Mouse (Mus musculus) mature B cell (primary cell): ENCODE results near the gene Golt1b.
"Not testable (repeated sequence)": the region's sequence is repeated elsewhere in the genome, so short reads cannot be mapped to it uniquely, and the experiment has no call there.

Experiments used
- in situ Hi-C: fragments of 300-500 bp; cut with MboI; formaldehyde crosslinking; loops from 2 replicates; pipeline ENCODE4 v1.14.3; 2019

Gene Golt1b

DNA sequence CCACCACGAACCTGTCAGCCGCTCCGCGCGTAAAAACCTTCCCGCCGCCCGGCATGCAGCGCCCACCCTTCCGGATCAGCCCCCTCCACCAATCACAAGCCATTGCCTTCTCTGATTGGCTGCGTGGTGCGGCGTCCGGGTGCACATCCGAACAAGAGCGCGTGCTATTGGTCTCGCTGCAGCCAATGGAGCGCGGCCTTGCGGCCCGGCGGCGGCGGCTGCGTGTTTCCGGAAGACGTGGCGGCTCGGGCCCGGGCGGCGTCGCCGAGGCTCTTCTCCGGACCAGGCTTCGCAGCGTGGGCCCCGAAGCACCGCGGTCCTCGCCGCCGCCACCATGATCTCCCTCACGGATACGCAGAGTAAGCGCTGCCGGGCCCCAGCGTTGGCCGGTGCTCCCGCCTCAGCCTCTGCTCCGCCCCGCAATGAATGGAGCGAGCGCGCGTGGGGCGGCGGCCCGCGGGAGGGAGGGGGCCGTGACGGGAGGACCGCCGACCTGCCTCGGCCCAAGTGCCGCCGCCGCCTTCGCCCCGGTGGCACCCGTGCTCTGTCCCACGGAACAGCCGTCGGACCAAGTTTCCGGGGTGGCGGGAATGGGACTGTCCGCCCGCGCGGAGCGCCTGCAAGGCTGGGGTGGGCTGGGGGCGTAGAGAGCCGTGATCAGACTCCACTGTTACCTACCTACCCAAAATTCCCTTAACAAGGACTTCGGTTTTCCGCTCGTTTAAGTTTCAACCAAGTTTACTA, at the start of gene Golt1b, which contains the start of gene Recql:
Gene Golt1b, plus strand, starts transcription at position 211 of the 744 bp plus-strand sequence.
Gene Recql, minus strand, starts transcription at position 77 of the 744 bp plus-strand sequence.
- in situ Hi-C loops = loop anchor here (25.0 kb wide), 1 partner anchor 375 kb away; the partner anchor contains the start of gene Cmas

DNA sequence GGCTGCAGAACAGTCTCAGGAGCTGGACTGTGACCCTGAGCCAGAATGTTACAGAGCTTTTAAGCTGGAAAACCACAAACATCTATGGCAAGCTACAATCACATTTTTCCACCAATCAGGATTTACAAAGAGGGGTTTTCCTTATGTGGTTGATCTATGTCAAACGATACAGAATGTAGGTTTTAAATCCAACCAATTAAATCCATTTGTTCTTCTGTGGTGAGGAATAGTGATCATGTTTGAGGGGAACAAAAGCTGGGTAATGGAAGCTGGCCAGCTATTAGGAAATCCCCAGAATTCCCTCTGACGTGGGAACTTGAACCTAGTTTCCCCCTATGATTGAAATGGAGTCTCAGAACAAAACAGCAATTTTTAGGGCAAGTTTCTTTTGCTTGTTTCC, 48.1 kb upstream of the Golt1b start:
- in situ Hi-C loops = no loop called here

DNA sequence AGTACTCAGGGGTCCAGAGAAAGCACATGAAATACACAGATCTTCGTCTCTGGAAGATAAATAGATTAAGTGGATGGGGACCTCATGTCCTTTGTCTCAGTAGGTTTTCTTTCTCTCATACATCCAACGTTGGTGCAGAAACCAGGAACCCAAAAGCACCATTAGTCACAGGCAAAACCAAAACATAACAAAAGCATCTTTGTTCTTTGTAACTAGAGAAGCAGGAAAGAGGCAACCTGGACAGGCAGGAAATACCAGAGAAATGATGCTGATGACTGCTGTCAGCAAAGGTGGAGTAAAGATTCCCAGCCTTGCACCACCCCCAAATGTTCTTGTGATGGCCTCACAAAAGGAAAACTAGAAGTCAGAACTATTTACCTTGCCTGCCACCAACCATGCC, 47.4 kb upstream of the Golt1b start:
- in situ Hi-C loops = no loop called here

DNA sequence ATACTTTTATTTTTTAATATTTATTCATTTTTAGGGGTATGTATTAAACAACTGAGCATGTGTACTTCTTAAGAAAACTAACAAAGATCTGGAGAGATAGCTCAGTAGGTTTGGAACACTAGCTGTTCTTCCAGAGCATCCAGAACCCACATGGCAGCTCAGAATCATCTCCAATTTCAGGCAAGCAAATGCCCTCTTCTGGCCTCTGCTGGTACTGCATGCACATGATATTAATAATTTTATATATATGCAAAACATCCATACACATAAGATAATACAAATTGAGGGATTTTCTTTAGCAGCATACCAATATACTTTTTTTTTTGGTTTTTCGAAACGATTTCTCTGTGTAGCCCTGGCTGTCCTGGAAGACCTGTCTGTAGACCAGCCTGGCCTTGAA, 43.5 kb upstream of the Golt1b start:
- in situ Hi-C loops = no loop called here

DNA sequence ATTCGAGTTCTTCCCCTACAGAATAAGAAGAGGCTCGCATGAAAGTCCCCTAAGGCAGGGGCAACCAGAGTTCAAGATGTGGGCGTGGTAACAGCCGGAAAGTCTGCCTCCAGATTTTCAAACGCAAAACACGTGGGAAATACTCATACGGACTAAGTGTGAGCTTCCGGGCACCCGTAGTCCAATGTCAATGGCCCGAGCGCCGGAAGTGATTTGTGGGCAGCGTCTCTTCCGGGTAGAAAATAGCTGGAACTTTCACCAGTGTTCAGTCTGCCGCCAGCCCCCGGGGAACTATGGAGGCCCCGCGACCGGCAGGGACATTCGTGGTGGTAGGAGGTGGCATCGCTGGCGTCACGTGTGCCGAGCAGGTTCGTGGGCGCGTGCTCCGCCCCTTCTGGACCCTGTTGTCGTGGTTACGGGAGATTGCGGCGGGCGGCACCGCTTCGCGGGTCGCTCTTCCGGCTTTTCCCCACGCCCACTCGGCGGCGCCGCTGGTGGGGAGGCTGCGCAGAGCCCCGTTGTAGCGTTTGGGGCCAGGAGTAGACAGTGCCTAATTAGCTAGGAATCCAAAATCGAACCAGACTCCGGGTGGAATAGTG, 41.5 kb upstream of the Golt1b start, which contains the start of gene Pyroxd1:
Gene Pyroxd1, plus strand, starts transcription at position 215 of the 599 bp plus-strand sequence.
- in situ Hi-C loops = no loop called here

GRCm38 (mm10) chr6:142346181-142347110, 40.6 kb upstream of the Golt1b start:
- in situ Hi-C loops = no loop called here

DNA sequence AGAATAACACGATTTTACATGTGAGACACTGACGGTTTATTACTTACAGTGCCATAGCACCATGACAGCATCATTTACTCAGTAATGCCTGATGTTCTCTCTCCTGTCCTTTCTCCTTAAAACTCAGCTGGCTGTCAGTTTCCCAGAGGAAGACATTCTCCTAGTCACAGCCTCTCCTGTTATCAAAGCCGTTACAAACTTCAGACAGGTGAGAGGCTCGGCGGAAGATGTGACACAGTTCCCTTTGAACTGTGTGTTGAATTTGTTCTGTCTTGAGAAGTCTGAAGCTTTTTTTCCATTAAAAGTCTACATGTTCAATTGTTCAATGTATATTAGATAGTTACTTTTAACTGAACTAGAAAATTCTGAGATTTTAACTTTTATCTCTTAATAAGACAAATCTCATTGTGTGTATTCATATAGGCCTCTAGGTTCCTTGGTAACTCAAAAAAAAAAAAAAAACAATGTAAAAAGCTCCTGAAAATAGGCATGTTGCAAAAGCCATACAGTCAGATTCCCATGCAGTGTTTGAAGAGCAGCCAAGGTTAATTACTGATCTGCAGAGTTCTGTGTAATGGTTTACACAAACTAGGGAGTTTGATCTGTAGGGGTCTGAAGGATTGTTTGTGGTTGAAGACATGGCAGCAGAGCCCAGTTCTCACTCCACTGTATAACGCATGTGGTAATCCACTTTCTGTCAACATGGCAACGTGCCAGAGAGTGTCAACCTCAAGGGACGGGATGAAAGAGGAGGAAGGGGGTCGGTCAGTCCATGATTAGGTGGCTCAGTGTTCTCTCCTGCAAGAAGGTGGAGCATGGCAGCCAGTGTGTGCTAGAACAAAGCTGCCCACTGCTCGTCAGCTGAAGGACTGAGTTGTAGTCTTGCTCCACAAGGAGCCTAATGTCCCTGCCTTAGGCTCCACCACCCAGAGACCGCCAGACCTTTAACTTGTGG, 39.3 kb upstream of the Golt1b start:
- in situ Hi-C loops = no loop called here

DNA sequence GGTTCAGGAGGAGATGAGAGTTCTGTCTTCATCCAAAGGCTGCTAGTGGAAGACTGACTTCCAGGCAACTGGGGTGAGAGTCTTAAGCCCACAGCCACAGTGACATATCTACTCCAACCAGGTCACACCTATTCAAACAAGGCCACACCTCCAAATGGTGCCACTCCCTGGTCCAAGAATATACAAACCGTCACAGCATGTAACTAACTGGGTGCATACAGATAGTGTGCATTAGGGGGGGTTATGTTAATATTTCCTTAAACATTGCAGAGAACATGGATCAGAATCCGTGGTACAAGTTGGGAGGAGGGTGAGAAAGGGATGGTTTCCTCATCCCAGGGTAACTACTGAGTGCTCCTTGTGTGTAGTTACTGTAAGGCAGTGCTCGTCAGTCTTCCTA, 34.9 kb upstream of the Golt1b start:
- in situ Hi-C loops = not testable (repeated sequence)

GRCm38 (mm10) chr6:142357106-142357505, 29.9 kb upstream of the Golt1b start:
- in situ Hi-C loops = no loop called here

GRCm38 (mm10) chr6:142362036-142362435, 25.0 kb upstream of the Golt1b start:
- in situ Hi-C loops = no loop called here

DNA sequence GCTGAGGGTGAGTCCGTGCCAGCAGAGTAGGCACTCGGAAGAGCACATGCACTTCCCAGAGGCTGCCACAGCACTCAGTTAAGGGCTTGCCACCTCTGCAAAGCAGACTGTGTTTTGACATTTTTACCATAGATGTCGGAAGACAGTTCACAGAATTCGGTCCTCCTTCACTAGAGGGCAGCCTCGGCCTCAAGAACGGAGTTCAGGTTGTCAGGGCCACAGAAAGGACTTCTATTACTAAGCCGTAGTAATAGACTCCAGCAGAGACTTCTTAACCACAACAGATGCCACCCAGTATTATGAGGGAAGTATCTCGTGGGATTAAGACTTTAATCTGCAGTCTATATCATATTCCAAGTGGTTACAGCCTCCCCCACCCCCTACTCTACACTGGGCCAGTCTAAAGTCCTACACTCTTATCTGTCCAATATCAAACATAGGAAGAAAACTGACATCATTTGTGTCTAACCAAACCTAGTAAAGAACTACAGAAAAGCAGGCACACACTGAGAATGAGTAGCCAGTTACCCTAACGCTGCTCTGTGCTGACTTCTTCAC, 23.9 kb upstream of the Golt1b start:
- in situ Hi-C loops = no loop called here

- in situ Hi-C loops = no loop called here
These were observed 21.1 kb upstream of the Golt1b start for GRCm38 (mm10) chr6:142365742-142366472.

GRCm38 (mm10) chr6:142366473-142367018, 20.5 kb upstream of the Golt1b start:
- in situ Hi-C loops = no loop called here

GRCm38 (mm10) chr6:142367565-142367964, 19.5 kb upstream of the Golt1b start:
- in situ Hi-C loops = no loop called here

DNA sequence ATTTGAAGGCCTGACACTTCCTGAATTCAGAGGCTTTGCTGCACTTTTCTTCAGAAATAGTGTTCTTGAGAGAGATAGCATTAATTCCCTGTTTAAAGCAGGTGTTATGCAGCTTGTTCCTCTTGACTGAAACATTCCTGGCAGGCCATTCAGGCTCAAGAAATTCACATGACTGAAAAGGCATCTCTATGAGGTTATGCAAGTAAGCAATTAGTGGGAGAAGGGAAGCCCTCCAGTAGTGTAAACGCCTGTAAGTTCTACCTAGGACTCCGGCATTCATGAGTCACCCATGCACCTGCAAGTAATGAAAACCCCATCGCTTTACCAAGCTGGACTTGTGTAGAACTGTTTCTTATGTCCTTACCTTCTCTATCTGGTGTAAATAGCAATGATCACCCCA, 17.5 kb upstream of the Golt1b start:
- in situ Hi-C loops = no loop called here

DNA sequence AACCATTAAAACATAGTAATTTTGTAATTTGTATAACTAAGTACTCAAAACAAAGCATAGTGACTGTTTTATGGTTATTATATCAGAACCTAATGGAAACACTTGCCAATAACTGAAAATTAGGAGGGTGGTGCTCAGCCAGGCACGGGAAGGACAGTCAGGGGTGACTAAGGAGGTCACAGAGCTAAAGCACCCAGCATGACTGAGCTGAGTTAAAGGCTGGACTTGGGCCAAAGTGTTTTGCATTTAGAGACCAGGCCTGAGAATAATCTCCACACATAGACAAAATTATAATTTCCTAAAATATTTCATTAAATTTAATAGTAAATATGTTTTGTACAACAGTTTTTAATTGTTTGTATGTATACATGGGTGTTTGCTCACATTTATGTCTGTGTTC, 9.9 kb upstream of the Golt1b start:
- in situ Hi-C loops = loop anchor here (25.0 kb wide), 1 partner anchor 385 kb away; the partner anchor contains the start of gene Cmas

DNA sequence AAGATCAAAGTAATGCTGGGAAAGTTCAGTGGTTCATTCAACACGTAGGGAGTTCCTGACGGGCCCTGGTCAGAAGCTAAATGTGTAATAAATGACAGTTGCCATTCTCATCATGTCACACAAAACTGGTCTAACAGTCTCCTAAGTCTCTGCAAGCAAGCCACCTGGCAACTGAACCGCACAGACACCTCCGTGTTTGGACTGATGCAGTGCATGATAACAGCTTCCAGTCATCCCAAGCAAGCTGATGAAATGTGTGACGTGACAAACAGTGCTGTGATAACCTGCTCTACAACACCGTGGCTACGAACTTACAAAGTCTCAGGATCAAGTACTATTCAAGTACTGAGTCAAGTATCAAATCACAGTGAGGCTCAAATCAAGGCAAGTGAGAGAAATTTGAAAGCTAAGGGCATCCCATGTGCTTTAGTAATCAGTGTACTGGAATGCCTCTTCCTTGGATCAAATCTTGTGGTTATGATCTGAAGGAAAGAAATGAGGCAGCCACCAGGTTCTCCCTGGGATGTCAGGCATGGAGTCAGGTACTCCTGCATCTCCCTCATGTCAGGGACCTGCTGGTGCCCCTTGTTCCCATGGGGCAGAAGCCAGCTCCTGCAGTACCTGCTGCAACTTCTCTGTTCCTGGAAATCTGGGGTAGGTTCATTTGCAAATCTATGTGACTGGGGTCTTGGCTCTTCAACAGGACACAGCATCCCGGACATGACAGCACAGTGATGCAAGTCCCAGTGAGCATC, 8.3 kb upstream of the Golt1b start:
- in situ Hi-C loops = loop anchor here (25.0 kb wide), 1 partner anchor 384 kb away; the partner anchor contains the start of gene Cmas

DNA sequence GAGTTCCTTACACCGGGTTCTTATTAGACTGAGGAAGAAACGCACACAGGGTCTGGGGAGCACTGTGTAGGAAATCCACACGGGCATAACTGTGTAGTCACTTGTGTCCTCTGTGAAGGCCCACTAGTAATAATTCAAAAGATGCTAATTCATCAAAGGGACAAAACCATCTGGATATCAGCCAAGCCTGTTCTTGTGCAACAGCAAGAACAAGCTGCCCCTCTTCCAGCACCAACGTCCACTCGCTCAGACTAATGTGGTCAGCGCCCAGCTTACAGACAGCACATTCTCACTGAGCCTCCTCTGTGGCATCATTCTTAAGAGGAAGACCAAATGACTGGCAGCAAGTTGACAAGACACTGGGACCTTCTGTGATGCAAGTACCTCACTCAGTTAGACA, 7.1 kb upstream of the Golt1b start:
- in situ Hi-C loops = loop anchor here (25.0 kb wide), 1 partner anchor 382 kb away; the partner anchor contains the start of gene Cmas

- in situ Hi-C loops = loop anchor here (25.0 kb wide), 1 partner anchor 381 kb away; the partner anchor contains the start of gene Cmas
These were observed 5.4 kb upstream of the Golt1b start for GRCm38 (mm10) chr6:142381615-142382014.
